Mouse (Mus musculus) midbrain, embryonic 13.5 days (tissue): ENCODE measurements around the gene Cdkal1. TPM values are rescaled to one million over a fixed set of nuclear protein-coding genes. Genes with fewer than 3 reads are reported as not detected.

Experiments
- ATAC-seq: fragments of 200-750 bp; cut with Nextera tagmentation; 2 replicates; pipeline ENCODE4 v1.8.0; 2017; ENCODE audit warnings: mild to moderate bottlenecking, moderate TSS enrichment, moderate library complexity
- H3K27ac ChIP-seq: fragments of 300-500 bp; sonication (generic); 2 replicates; pipeline ENCODE4 v1.5.1; 2015; ENCODE audit warnings: inconsistent platforms, mild to moderate bottlenecking, moderate library complexity
- H3K27me3 ChIP-seq: fragments of 300-500 bp; sonication (generic); 2 replicates; pipeline ENCODE4 v1.6.1; 2015; ENCODE audit warnings: mild to moderate bottlenecking, inconsistent platforms
- H3K36me3 ChIP-seq: fragments of 300-500 bp; sonication (generic); 2 replicates; pipeline ENCODE4 v1.6.1; 2015; ENCODE audit warnings: mild to moderate bottlenecking, inconsistent platforms
- H3K4me1 ChIP-seq: fragments of 300-500 bp; sonication (generic); replicated peaks from 2 replicates; pipeline ENCODE4 v1.6.1; 2015; ENCODE audit warnings: inconsistent platforms
- H3K4me2 ChIP-seq: fragments of 300-500 bp; sonication (generic); replicated peaks from 2 replicates; pipeline ENCODE4 v1.6.1; 2015; ENCODE audit warnings: moderate library complexity, mild to moderate bottlenecking, inconsistent platforms
- H3K4me3 ChIP-seq: fragments of 300-500 bp; sonication (generic); replicated peaks from 2 replicates; pipeline ENCODE4 v1.5.1; 2015; ENCODE audit warnings: mild to moderate bottlenecking, inconsistent platforms
- H3K9ac ChIP-seq: fragments of 300-500 bp; sonication (generic); replicated peaks from 2 replicates; pipeline ENCODE4 v1.6.1; 2015; ENCODE audit warnings: mild to moderate bottlenecking, inconsistent platforms
- H3K9me3 ChIP-seq: fragments of 300-500 bp; sonication (generic); 2 replicates; pipeline ENCODE4 v1.6.1; 2016; ENCODE audit warnings: mild to moderate bottlenecking, inconsistent platforms
- WGBS: fragments of 180-500 bp; shearing (Covaris S2); methylation state at CpG from one replicate; pipeline ENCODE4 v1.1.7; 2015; 5-methylcytosine and 5-hydroxymethylcytosine counted together
- polyA plus RNA-seq: library from polyadenylated mRNA; unstranded; fragments of >200 nt; fragmentation: Nextera tagmentation; extraction: Ambion mirVana; gene quantifications from 2 replicates; pipeline ENCODE4 v1.2.1, GENCODE M21; 2015

Cdkal1 gene
- polyA plus RNA-seq, 1 experiment from 2014 or later, result 21.8 TPM

- Histone ChIP-seq H3K4me3 (no peak overlapping the region), H3K36me3 (no peaks in the 10 kb centered on the region), H3K9me3 (no peaks in the 10 kb centered on the region), H3K27me3 (no peaks in the 10 kb centered on the region), H3K4me1 (peaks cover 9% of the 10 kb centered on the region), H3K9ac (no peak overlapping the region), H3K4me2 (no peak overlapping the region), H3K27ac (no peak overlapping the region)
- no peak for ATAC-seq
- WGBS, result 75% methylated on average over 2 of the region's 2 CpGs
Measured at GRCm38 (mm10) chr13:29501173-29501572, 354.3 kb downstream of the Cdkal1 start.

- no peak for ATAC-seq
- no peaks in the 10 kb centered on the region for H3K9me3 ChIP-seq
- H3K36me3 ChIP-seq, result no peaks in the 10 kb centered on the region
- 0 out of 2 replicates have a peak, but pooled peaks cover 2% of the 10 kb centered on the region for H3K4me1 ChIP-seq
- no peak overlapping the region for H3K9ac ChIP-seq
- no peak overlapping the region for H3K27ac ChIP-seq
- H3K4me2 ChIP-seq, result no peak overlapping the region
- H3K27me3 ChIP-seq, result no peaks in the 10 kb centered on the region
- H3K4me3 ChIP-seq, result no peak overlapping the region
- 85% methylated on average over 2 of the region's 2 CpGs for WGBS
Measured at GRCm38 (mm10) chr13:29499750-29500149, 355.7 kb downstream of the Cdkal1 start.

DNA sequence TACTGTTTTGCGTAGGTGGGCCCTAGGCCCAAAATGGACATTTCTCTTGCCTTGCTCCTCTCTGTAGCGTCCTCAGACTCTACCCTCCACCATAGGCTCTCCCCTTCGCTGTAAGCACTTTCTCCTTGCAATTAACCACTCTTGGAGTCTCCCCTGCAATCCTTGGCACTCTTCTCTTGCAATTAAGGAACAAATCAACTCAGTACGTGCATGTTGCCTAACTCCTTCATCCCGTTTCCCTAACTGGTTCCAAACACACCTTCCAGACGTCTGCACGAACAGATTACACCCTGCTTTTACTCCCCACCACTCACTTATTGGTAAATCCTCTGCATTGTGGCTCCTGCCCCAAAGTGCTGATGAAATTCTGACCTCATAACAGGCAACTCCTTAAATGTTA is 358.2 kb downstream of the Cdkal1 start:
- Histone ChIP-seq H3K4me2 (no peak overlapping the region), H3K4me3 (no peak overlapping the region), H3K9me3 (no peaks in the 10 kb centered on the region), H3K9ac (no peak overlapping the region), H3K36me3 (no peaks in the 10 kb centered on the region), H3K4me1 (no peaks in the 10 kb centered on the region), H3K27me3 (no peaks in the 10 kb centered on the region), H3K27ac (no peak overlapping the region)
- 89% methylated on average over 7 of the region's 7 CpGs for WGBS
- no peak for ATAC-seq

DNA sequence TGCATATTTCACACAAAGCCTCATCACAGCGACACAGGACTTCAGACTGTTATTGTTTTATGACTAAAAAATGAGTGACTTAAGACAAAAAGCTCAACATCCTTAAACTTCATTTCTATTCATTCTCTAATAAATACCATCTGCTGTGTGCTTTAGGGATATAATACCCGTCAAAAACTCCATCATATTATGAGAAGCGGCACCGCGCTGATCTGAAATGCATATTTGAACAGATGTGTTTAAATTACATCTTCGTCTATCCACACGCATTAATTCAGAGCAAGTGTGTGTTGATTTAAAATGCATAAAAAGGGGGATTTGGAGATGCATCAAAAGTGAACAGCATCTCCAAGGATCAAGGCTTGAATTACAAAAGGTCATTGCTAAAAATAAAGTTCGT is 365.1 kb downstream of the Cdkal1 start:
- Histone ChIP-seq H3K27ac (no peak overlapping the region), H3K9ac (no peak overlapping the region), H3K27me3 (no peaks in the 10 kb centered on the region), H3K36me3 (no peaks in the 10 kb centered on the region), H3K4me3 (no peak overlapping the region), H3K4me1 (peaks cover 13% of the 10 kb centered on the region), H3K9me3 (no peaks in the 10 kb centered on the region), H3K4me2 (no peak overlapping the region)
- ATAC-seq, result no peak
- 52% methylated on average over 8 of the region's 8 CpGs for WGBS

DNA sequence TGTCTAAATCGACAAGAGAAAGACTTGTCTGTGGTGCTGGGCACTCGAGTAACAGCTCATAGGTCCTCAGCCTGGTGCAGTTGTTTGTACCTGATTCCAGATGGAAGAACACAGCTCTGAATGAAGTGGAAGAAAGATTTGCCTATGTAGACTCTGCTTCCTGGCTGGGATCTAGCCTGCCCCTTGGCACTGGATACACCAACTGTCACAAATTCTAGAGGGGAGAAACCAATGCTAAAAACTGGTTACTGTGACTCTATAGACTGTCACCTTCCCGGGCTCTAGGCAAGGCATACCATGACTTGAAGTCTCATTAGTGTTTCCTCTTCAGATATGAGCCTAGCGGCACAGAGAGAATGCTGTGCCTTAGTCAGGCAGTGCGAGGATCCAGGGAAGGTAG is 366.0 kb downstream of the Cdkal1 start:
- Histone ChIP-seq H3K9ac (no peak overlapping the region), H3K4me1 (peaks cover 13% of the 10 kb centered on the region), H3K4me2 (no peak overlapping the region), H3K27ac (peak overlapping the region; percentile 59), H3K36me3 (no peaks in the 10 kb centered on the region), H3K4me3 (no peak overlapping the region), H3K27me3 (no peaks in the 10 kb centered on the region), H3K9me3 (no peaks in the 10 kb centered on the region)
- 77% methylated on average over 5 of the region's 5 CpGs for WGBS
- ATAC-seq, result no peak

GRCm38 (mm10) chr13:29486709-29487108 is 368.8 kb downstream of the Cdkal1 start:
- Histone ChIP-seq H3K27ac (no peak overlapping the region), H3K4me3 (no peak overlapping the region), H3K27me3 (no peaks in the 10 kb centered on the region), H3K4me2 (no peak overlapping the region), H3K36me3 (no peaks in the 10 kb centered on the region), H3K9ac (no peak overlapping the region), H3K4me1 (peaks cover 13% of the 10 kb centered on the region), H3K9me3 (no peaks in the 10 kb centered on the region)
- ATAC-seq, result 0 out of 2 replicates have a peak, but pooled peaks have one; percentile 5
- WGBS, result 59% methylated on average over 3 of the region's 3 CpGs

GRCm38 (mm10) chr13:29483950-29484349 is 371.5 kb downstream of the Cdkal1 start:
- Histone ChIP-seq H3K4me3 (no peak overlapping the region), H3K27me3 (no peaks in the 10 kb centered on the region), H3K36me3 (no peaks in the 10 kb centered on the region), H3K4me1 (peaks cover 9% of the 10 kb centered on the region), H3K4me2 (no peak overlapping the region), H3K27ac (no peak overlapping the region), H3K9ac (no peak overlapping the region), H3K9me3 (no peaks in the 10 kb centered on the region)
- 92% methylated on average over 3 of the region's 3 CpGs for WGBS
- no peak for ATAC-seq

DNA sequence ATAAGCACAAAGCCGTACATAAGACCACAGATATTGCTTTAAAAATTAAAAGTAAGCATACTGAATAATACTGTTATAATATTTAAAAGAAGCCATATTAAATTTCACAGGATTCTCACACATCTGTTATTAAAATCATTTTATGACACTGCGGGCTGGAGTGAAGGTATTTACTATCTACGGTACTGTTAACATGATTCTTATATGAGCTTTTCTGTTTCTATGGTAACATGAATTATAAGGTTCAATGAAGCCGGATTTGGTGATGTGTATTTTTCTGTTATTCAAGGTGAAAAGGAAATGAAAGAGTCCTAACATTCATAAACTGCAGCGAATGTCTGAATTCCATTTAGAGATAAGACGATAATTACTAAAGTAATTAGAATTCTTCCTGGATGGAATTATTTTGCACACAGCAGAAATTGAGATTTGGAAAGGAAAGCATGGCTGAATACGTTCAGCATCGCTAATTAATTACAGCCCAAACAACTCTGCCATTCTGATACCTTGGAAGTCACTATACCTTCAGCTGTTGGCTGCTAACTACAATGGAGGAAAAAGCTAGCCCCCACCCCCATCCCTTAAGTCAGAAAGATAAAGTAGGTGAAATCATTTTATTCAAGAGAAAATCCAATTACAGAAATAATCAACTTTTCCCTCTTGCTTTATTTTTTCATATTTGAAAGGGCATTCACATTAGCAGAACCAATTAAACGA is 373.2 kb downstream of the Cdkal1 start:
- Histone ChIP-seq H3K4me3 (no peak overlapping the region), H3K27ac (no peak overlapping the region), H3K9me3 (no peaks in the 10 kb centered on the region), H3K4me1 (peaks cover 9% of the 10 kb centered on the region), H3K9ac (no peak overlapping the region), H3K4me2 (no peak overlapping the region), H3K27me3 (no peaks in the 10 kb centered on the region), H3K36me3 (no peaks in the 10 kb centered on the region)
- no peak for ATAC-seq
- 72% methylated on average over 9 of the region's 9 CpGs for WGBS

DNA sequence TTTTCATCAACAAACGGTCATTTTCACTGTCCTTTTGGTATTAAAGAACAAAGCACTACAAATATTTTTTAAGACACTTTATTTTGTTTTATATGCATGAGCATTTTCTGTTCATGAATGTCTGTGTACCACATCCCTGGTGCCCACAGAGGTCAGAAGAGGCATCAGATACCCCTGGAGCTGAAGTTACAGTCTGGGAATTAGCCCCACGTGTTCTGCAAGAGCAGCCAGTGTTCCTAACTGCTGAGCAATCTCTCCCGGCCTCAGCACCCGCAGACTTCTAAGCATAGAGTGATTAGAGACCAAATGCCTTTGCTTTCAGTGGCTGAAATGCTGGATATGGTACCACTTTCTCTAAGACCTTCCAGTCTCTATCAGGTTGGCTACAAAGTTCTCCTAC is 379.1 kb downstream of the Cdkal1 start:
- no peaks in the 10 kb centered on the region for H3K4me1 ChIP-seq
- no peaks in the 10 kb centered on the region for H3K27me3 ChIP-seq
- H3K4me2 ChIP-seq, result no peak overlapping the region
- H3K36me3 ChIP-seq, result no peaks in the 10 kb centered on the region
- H3K9ac ChIP-seq, result no peak overlapping the region
- 87% methylated on average over 4 of the region's 4 CpGs for WGBS
- H3K9me3 ChIP-seq, result no peaks in the 10 kb centered on the region
- no peak for ATAC-seq
- no peak overlapping the region for H3K4me3 ChIP-seq
- H3K27ac ChIP-seq, result no peak overlapping the region

GRCm38 (mm10) chr13:29474301-29474700 is 381.2 kb downstream of the Cdkal1 start:
- ATAC-seq, result no peak
- H3K4me2 ChIP-seq, result no peak overlapping the region
- no peaks in the 10 kb centered on the region for H3K27me3 ChIP-seq
- no peak overlapping the region for H3K4me3 ChIP-seq
- no peaks in the 10 kb centered on the region for H3K4me1 ChIP-seq
- no peak overlapping the region for H3K9ac ChIP-seq
- H3K27ac ChIP-seq, result no peak overlapping the region
- WGBS, result 95% methylated on average over 9 of the region's 9 CpGs
- no peaks in the 10 kb centered on the region for H3K36me3 ChIP-seq
- H3K9me3 ChIP-seq, result no peaks in the 10 kb centered on the region

DNA sequence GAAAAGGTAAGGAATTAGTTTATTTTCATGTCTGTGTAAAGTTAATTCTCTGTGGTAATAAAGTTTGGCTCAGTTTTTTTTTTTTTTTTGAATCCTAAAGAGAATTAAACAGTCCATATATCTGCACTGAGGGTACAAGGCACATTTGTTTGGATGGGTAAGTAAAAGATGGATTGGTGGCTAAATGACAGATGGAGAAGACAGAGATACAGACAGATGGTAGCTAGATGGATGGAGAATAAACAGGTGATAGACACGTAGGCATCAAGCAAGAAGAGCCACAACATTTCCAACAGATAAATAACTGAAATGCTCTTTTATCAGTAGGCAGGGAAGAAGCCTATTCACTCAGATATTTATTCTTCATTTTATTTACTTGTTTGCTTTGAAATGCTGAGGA is 381.7 kb downstream of the Cdkal1 start:
- Histone ChIP-seq H3K4me2 (no peak overlapping the region), H3K4me1 (no peaks in the 10 kb centered on the region), H3K36me3 (no peaks in the 10 kb centered on the region), H3K4me3 (no peak overlapping the region), H3K27ac (no peak overlapping the region), H3K9ac (no peak overlapping the region), H3K9me3 (no peaks in the 10 kb centered on the region), H3K27me3 (no peaks in the 10 kb centered on the region)
- ATAC-seq, result no peak
- 94% methylated on average over 1 of the region's 1 CpGs for WGBS

- Histone ChIP-seq H3K27ac (no peak overlapping the region), H3K4me2 (no peak overlapping the region), H3K27me3 (no peaks in the 10 kb centered on the region), H3K4me3 (no peak overlapping the region), H3K4me1 (no peaks in the 10 kb centered on the region), H3K9me3 (no peaks in the 10 kb centered on the region), H3K9ac (no peak overlapping the region), H3K36me3 (no peaks in the 10 kb centered on the region)
- WGBS, result 93% methylated on average over 6 of the region's 6 CpGs
- no peak for ATAC-seq
Measured at GRCm38 (mm10) chr13:29462271-29462670, 393.2 kb downstream of the Cdkal1 start.

DNA sequence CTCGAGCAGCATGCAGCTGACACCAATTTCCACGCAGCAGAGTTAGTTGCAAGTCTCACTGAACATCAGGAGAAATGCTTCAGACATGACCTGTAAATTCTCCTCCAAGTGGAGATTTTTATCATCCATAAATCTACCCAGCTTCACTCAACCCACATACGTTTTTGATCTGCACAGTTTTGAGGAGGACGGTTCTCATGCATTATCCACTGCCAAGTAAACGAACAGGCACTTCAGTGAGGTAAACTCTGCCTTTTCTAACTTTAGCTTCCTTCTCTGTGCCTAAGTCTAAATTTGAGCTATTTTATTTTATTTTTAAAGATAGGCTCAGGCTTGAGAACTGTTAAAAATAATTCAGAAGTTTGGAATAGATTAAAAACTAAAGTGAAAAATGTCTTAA is 394.7 kb downstream of the Cdkal1 start:
- Histone ChIP-seq H3K27ac (no peak overlapping the region), H3K4me1 (no peaks in the 10 kb centered on the region), H3K36me3 (no peaks in the 10 kb centered on the region), H3K4me3 (no peak overlapping the region), H3K27me3 (no peaks in the 10 kb centered on the region), H3K4me2 (no peak overlapping the region), H3K9me3 (no peaks in the 10 kb centered on the region), H3K9ac (no peak overlapping the region)
- no peak for ATAC-seq
- 88% methylated on average over 5 of the region's 5 CpGs for WGBS
